20 mouse cellular contexts compared by ENCODE assay signal in the genomic region with DNA sequence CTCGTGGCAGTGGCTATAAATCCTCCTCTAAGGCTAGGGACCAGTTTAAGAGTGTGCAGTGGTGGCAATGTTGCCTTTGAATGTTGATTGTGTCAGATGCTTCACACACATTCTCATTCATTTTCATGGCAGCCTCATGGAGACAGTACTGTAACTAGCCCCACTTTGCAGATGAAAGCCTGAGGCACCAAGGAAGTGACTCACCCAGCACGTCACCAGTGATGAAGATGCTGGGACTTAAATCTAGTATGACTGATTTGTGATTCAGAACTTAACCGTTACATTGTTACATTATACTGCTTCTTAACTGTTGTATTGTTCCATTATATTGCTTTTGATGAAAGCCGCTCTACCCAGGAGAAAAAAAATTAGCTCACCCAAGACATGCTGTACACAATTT.
A peak's percentile ranks its signal among the peaks of the same experiment; 100 is the strongest.
DNase-seq lines count a peak whose midpoint lies in the region; ATAC-seq and TF ChIP-seq lines count a peak whose summit lies in the region.
"Had no signal": no experiment of that assay in that cellular context is flagged by ENCODE, and none has a peak within 500 bp of the region (broad histone marks: within the 10 kb centered on the region; RNA-seq: fewer than 3 reads in every experiment).

No protein-coding gene starts in this region.

- H3K4me3 ChIP-seq in olfactory bulb, adult 2 months (ENCODE audit: insufficient read depth, low read depth, low read length) = no peak overlapping the region
- H3K4me3 ChIP-seq: embryonic facial prominence, embryonic 10.5 days; forebrain, embryonic 13.5 days; heart, adult 2 months; heart, embryonic 15.5 days; hindbrain, embryonic 13.5 days had no signal

- peaks cover 10% of the 10 kb centered on the region for H3K4me1 ChIP-seq in olfactory bulb, adult 2 months (ENCODE audit: control insufficient read depth, insufficient read depth, low read length)
- H3K4me1 ChIP-seq: embryonic facial prominence, embryonic 10.5 days; forebrain, embryonic 13.5 days; heart, embryonic 15.5 days; hindbrain, embryonic 13.5 days had no signal

- no peak for TF ChIP-seq CTCF in olfactory bulb, adult 2 months (IDR thresholded peaks at IDR 0.05; ENCODE audit: insufficient read depth, low read depth, low read length)

- peak; percentile 62 for ATAC-seq in CD4-positive, CD25-positive, alpha-beta regulatory T cell, adult 4 months
- ATAC-seq: forebrain, embryonic 13.5 days; forebrain, postnatal 0 days; hindbrain, postnatal 0 days; intestine, embryonic 16.5 days had no signal

- DNase-seq in adrenal gland, adult 2 months = peak; percentile 49
- no peak for DNase-seq in adrenal gland, adult 18-20 months (ENCODE audit: low spot score in 2 of 2)
- peak; percentile 75 for DNase-seq in 3T3-L1 (ENCODE audit: low read depth, low spot score)
- no peak for DNase-seq in right cerebral cortex, postnatal 14 days
- no peak for DNase-seq in lung, adult 18-20 months
- DNase-seq: cerebellum, adult 18-20 months; cerebellum, adult 9-11 months; cerebellum, postnatal 36 days; forebrain, postnatal 0 days; gastrocnemius, postnatal 14 days; heart, adult 2 months; heart, postnatal 14 days had no signal

- 75% methylated on average over 4 of the region's 4 CpGs for WGBS in olfactory bulb, adult 2 months

- H3K27ac ChIP-seq in olfactory bulb, adult 2 months (ENCODE audit: insufficient read depth, low read depth, low read length) = peak overlapping the region; percentile 77
- H3K27ac ChIP-seq: embryonic facial prominence, embryonic 10.5 days; forebrain, embryonic 13.5 days; heart, adult 2 months; heart, embryonic 15.5 days; hindbrain, embryonic 13.5 days; hindbrain, postnatal 0 days had no signal

- TF ChIP-seq POLR2A in olfactory bulb, adult 2 months (IDR thresholded peaks at IDR 0.05; ENCODE audit: insufficient read depth, low read depth, low read length) = no peak

Comparison
In these comparisons a context has a peak if more than half of its experiments do, and no peak if none do; other contexts are left out.
1. DNase-seq: peak in adrenal gland, adult 2 months (single experiment) and 3T3-L1 (single experiment); none in adrenal gland, adult 18-20 months (0 of 2), right cerebral cortex, postnatal 14 days (single experiment) and lung, adult 18-20 months (0 of 2).